Mouse (Mus musculus) forebrain, embryonic 10.5 days (tissue): ENCODE results near the gene 1700001L19Rik. TPM values are rescaled to one million over a fixed set of nuclear protein-coding genes. Genes with fewer than 3 reads are reported as not detected.

Experiments used
- DNase-seq: peaks from one replicate; pipeline ENCODE4 v3.0.0-alpha.2; 2017; ENCODE audit warnings: low spot score; ENCODE audit errors: extremely low spot score
- H3K27ac ChIP-seq: fragments of 300-500 bp; sonication (generic); 2 replicates; pipeline ENCODE4 v1.5.1; 2016; ENCODE audit warnings: mild to moderate bottlenecking
- H3K27me3 ChIP-seq: fragments of 300-500 bp; sonication (generic); 2 replicates; pipeline ENCODE4 v1.6.1; 2016; ENCODE audit warnings: mild to moderate bottlenecking; ENCODE audit not compliant: poor library complexity, severe bottlenecking
- H3K36me3 ChIP-seq: fragments of 300-500 bp; sonication (generic); replicated peaks from 2 replicates; pipeline ENCODE4 v1.6.1; 2016; ENCODE audit warnings: mild to moderate bottlenecking, moderate library complexity
- H3K4me1 ChIP-seq: fragments of 300-500 bp; sonication (generic); 2 replicates; pipeline ENCODE4 v1.6.1; 2016
- H3K4me3 ChIP-seq: fragments of 300-500 bp; sonication (generic); 2 replicates; pipeline ENCODE4 v1.5.1; 2016; ENCODE audit warnings: mild to moderate bottlenecking, moderate library complexity
- H3K9me3 ChIP-seq: fragments of 300-500 bp; sonication (generic); 2 replicates; pipeline ENCODE4 v1.6.1; 2016; ENCODE audit warnings: mild to moderate bottlenecking, moderate library complexity
- WGBS: fragments of 180-500 bp; shearing (Covaris S2); methylation state at CpG from one replicate; pipeline ENCODE4 v1.1.7; 2016; 5-methylcytosine and 5-hydroxymethylcytosine counted together
- polyA plus RNA-seq: library from polyadenylated mRNA; unstranded; fragments of >200 nt; fragmentation: Nextera tagmentation; extraction: Ambion mirVana; gene quantifications from 2 replicates; pipeline ENCODE4 v1.2.1, GENCODE M21; 2016

Gene 1700001L19Rik
- polyA plus RNA-seq, 1 experiment from 2014 or later, result 0.83 TPM

DNA sequence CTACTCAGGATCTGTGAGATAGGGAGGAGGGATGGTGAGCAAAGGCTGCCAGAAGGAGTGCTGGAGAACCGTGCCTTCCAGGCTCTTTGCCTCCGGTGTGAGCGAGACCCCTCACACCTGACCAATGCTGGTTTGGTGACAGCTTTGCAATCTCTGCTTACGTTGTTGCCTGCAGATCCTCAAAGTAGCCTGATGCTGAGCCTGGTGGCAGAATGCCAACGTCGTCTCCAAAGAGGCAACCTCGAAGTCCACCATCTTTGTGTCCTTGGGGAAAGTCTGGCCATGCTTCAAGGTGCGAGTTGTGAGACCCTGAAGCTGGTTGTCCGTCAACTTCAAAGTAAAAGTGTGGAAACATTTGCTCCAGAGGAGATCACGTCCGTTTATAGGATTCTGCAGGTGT, 13.3 kb upstream of the 1700001L19Rik start:
- 95% methylated on average over 11 of the region's 11 CpGs for WGBS
- no peak for DNase-seq
- no peaks in the 10 kb centered on the region for H3K9me3 ChIP-seq
- no peak overlapping the region for H3K27ac ChIP-seq
- no peak overlapping the region for H3K4me3 ChIP-seq
- H3K4me1 ChIP-seq, result peaks cover 22% of the 10 kb centered on the region
- H3K27me3 ChIP-seq, result no peaks in the 10 kb centered on the region
- peaks cover 65% of the 10 kb centered on the region for H3K36me3 ChIP-seq

DNA sequence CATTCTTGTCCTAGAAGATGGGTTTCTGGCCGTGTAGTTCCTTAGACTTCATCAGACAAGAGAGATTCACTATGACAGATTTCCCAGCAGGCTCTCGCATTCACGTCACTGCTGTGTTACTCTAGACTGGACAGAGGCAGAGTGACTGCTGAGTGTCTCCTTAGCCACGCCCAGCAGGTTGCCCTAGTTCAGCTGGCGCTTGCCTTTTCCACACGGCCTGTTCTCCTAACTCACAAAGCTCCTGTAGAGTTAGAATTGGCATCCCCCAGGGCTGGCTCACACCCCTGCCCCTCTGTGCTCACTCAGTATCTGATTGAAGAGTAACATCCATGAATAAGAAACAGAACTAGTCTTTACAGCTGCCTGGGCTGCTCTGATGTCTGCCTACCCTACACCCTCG, 11.8 kb upstream of the 1700001L19Rik start:
- peaks cover 70% of the 10 kb centered on the region for H3K36me3 ChIP-seq

DNA sequence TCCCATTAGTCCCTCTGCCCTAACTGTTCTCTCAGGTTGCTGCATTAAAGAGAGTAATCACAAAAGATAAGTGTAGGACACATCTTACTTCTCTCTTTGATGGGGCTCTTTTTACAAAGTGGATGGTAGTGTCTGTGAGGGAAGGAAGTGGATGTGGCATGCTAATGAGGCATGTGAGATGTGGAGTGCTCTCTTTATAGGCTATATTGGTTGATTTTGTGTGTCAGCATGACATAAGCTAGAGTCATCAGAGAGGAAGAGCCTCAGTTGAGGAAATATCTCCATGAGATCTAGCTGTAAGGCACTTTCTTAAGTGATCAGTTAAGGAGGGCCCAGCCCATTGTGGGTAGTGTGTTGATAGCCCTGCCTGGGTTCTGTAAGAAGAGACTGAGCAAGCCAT, 8.9 kb upstream of the 1700001L19Rik start:
- peaks cover 4% of the 10 kb centered on the region; the same call in 1 of the 2 replicates for H3K9me3 ChIP-seq
- H3K4me1 ChIP-seq, result peaks cover 2% of the 10 kb centered on the region
- no peak overlapping the region for H3K27ac ChIP-seq
- no peak overlapping the region for H3K4me3 ChIP-seq
- H3K27me3 ChIP-seq, result no peaks in the 10 kb centered on the region
- H3K36me3 ChIP-seq, result peaks cover 100% of the 10 kb centered on the region
- no peak for DNase-seq

More for the DNA sequence above, 11.8 kb upstream of the 1700001L19Rik start:
- Histone ChIP-seq H3K9me3 (no peaks in the 10 kb centered on the region), H3K4me1 (peaks cover 19% of the 10 kb centered on the region), H3K4me3 (no peak overlapping the region), H3K27me3 (no peaks in the 10 kb centered on the region), H3K27ac (no peak overlapping the region)
- 89% methylated on average over 7 of the region's 7 CpGs for WGBS
- no peak for DNase-seq

DNA sequence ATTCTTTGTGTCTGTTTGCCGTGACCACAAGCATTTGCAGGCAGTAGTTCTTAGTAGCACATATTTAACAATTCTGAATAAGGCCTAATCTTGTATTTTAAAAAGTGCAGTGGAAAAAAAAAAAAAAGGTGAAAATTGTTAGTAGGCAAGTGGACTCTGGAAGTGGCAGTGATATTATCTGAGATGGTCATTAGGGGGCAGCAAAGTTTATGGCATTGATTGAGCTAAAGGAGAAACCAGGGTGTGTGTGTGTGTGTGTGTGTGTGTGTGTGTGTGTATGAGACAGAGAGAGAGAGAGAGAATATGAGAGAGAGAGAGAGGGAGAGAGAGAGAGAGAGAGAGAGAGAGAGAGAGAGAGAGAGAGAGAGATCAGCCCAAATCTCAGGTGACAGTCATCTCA, 3.4 kb upstream of the 1700001L19Rik start:
- 79% methylated on average over 1 of the region's 1 CpGs for WGBS

DNA sequence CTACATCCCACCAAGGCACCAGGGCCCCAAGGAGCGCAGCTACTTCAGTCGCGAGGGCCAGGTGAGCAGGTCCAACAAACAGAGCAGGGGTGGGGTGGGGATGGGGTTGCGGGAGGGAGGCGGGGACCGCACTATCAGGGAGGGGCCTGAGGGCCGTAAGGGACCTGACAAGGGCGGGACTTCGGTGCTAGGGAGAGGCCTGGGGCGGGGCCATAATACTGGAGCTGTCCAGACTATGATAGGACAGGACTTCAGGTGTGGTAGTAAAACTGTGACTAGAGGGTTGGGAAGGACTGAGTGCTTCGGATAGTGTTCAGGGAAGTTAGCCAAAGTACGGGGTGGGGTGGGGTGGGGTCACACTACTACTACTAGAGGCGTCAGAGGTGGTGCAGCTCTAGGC, 446 bp downstream of the 1700001L19Rik start:
- no peak for DNase-seq
- H3K27ac ChIP-seq, result no peak overlapping the region
- peaks cover 2% of the 10 kb centered on the region; the same call in 1 of the 2 replicates for H3K9me3 ChIP-seq
- WGBS, result 17% methylated on average over 13 of the region's 13 CpGs
- H3K4me1 ChIP-seq, result peaks cover 8% of the 10 kb centered on the region
- peaks cover 17% of the 10 kb centered on the region for H3K36me3 ChIP-seq
- H3K4me3 ChIP-seq, result peak overlapping the region; percentile 39
- H3K27me3 ChIP-seq, result 0 out of 2 replicates have a peak, but pooled peaks cover 16% of the 10 kb centered on the region

More for the DNA sequence above, 3.4 kb upstream of the 1700001L19Rik start:
- no peak for DNase-seq
- Histone ChIP-seq H3K4me1 (peaks cover 8% of the 10 kb centered on the region), H3K4me3 (no peak overlapping the region), H3K36me3 (peaks cover 56% of the 10 kb centered on the region), H3K27ac (no peak overlapping the region), H3K9me3 (peaks cover 4% of the 10 kb centered on the region; the same call in 1 of the 2 replicates), H3K27me3 (0 out of 2 replicates have a peak, but pooled peaks cover 16% of the 10 kb centered on the region)

DNA sequence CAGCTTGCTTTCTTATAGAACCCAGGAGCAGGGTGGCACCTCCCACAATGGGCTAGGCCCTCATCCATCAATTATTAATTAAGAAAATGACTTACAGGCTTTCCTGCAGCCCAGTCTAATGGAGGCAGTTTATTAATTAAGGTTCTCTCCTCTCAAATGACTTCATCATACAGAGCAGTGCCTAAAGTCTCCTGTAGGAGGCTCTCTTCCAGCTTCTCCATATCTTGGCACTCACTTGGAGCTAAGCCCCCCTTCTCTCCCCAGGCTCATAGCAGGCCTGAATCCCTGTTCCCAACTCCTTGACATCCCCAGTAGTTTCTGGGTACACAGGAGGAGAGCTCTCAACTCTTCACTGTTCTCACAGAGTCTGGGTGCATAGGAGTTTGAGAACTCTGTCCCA, 1.7 kb downstream of the 1700001L19Rik start:
- peaks cover 8% of the 10 kb centered on the region; the same call in 1 of the 2 replicates for H3K36me3 ChIP-seq
- no peak overlapping the region for H3K4me3 ChIP-seq
- H3K9me3 ChIP-seq, result no peaks in the 10 kb centered on the region
- no peak overlapping the region for H3K27ac ChIP-seq
- DNase-seq, result no peak
- peaks cover 8% of the 10 kb centered on the region for H3K4me1 ChIP-seq
- 0 out of 2 replicates have a peak, but pooled peaks cover 16% of the 10 kb centered on the region for H3K27me3 ChIP-seq

DNA sequence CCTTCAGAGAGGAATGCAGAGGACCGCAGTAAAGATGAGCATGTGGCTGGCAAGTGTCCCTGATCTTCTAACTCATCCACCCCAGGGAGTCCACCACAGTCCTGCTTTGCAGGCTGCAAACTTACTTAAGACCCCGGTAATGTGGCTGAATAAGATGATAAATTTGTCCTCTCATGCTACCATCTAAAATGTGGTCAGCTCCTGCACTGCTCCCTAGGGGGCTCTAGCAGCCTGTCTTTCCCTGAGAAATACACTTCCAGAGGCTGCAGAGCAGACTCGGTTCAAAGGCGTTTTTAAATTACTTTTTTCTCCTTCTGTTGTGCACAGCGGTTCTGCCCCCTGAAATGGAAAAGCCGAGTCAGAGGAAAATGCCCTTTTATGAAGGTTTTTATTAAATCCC, 4.0 kb downstream of the 1700001L19Rik start:
- H3K36me3 ChIP-seq, result no peaks in the 10 kb centered on the region
- H3K27ac ChIP-seq, result no peak overlapping the region
- DNase-seq, result no peak
- 0 out of 2 replicates have a peak, but pooled peaks cover 16% of the 10 kb centered on the region for H3K27me3 ChIP-seq
- H3K9me3 ChIP-seq, result no peaks in the 10 kb centered on the region
- WGBS, result 29% methylated on average over 6 of the region's 6 CpGs
- H3K4me3 ChIP-seq, result no peak overlapping the region
- peaks cover 15% of the 10 kb centered on the region for H3K4me1 ChIP-seq

DNA sequence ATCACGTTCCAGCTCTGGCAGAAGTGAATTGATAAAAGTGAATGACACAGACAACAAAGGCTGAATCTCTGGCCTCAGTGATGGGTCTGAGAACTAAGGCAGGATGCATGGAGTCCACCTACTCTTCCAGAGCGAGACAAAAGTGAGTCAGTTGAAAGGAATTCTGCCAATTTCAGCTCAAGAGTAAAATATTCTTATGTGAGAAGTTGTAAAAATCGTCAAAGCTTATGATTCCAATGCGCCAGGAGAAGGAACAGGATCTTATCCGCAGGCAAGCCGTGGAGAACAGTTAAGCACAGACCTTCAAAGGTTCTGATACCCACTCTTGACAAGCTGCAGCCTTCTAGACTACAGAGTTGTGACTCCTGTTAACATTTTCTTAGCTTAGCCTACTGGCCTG, 5.9 kb downstream of the 1700001L19Rik start:
- 79% methylated on average over 6 of the region's 6 CpGs for WGBS

DNA sequence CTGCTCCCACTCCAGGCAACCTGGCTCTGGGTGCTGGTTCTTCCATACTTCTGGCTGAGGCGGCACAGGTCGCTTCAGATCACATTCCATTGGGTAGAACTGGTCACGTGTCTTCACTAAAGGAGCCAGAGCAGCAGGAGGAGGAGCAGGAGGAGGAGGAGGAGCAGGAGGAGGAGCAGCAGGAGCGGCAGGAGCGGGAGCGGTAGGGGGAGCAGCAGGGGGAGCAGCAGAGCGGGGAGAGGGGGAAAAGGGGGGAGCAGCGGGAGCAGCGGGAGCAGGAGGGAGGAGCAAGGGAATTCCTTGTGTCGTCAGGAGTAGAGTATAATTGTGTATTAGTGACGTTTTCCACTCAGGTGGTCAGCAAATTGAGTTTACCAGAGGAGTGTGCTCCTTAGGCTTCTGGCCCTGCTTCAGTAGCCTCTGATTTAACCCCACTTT, 8.5 kb downstream of the 1700001L19Rik start:
- DNase-seq, result peak; percentile 46
- H3K4me1 ChIP-seq, result peaks cover 14% of the 10 kb centered on the region
- peak overlapping the region; percentile 42 for H3K4me3 ChIP-seq
- H3K27ac ChIP-seq, result peak overlapping the region; percentile 66
- WGBS, result under 1% methylated on average over 11 of the region's 11 CpGs
- H3K36me3 ChIP-seq, result no peaks in the 10 kb centered on the region
- no peaks in the 10 kb centered on the region for H3K9me3 ChIP-seq
- no peaks in the 10 kb centered on the region for H3K27me3 ChIP-seq

More for the DNA sequence above, 5.9 kb downstream of the 1700001L19Rik start:
- Histone ChIP-seq H3K4me1 (peaks cover 13% of the 10 kb centered on the region), H3K4me3 (no peak overlapping the region), H3K36me3 (no peaks in the 10 kb centered on the region), H3K9me3 (no peaks in the 10 kb centered on the region), H3K27me3 (0 out of 2 replicates have a peak, but pooled peaks cover 3% of the 10 kb centered on the region), H3K27ac (no peak overlapping the region)
- no peak for DNase-seq

DNA sequence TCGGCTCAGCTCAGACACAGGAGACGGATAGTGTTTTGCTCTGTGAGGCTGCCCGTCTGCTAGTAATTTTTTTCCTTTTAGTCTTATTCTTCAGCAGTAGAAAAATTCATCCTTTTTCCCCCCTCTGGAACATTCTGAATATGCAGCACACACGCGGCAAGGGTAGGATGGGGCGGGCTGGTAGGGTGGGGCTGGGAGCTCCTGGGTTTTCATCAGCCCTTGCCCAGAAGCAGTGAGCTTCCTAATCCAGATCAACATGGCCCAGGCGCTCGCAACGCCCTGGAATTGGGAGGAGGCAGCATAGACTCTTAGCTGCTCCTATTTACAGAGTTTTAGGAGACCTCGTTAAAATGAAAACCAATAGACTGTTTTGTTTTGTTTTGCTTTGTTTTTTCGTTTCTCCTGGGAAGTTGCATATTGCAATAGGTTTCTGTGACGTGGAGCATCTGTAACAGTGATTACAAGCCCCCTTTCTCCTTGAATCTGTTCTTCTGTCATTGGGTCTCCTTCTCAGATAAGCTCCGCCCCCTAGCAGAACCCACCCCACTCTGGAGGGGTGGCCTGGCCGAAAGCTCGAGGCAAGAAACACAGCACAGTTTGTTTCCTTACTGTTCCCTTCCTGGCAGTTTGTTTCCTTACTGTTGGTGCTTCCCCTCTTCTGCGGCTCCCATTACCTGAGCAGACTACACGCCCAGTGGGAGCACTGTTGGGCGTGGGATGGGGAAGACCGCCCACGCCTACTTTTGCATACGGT, 10.6 kb downstream of the 1700001L19Rik start:
- Histone ChIP-seq H3K27ac (no peak overlapping the region), H3K27me3 (no peaks in the 10 kb centered on the region), H3K4me1 (peaks cover 14% of the 10 kb centered on the region), H3K9me3 (no peaks in the 10 kb centered on the region), H3K4me3 (no peak overlapping the region), H3K36me3 (no peaks in the 10 kb centered on the region)
- DNase-seq, result no peak
- WGBS, result 71% methylated on average over 21 of the region's 21 CpGs

DNA sequence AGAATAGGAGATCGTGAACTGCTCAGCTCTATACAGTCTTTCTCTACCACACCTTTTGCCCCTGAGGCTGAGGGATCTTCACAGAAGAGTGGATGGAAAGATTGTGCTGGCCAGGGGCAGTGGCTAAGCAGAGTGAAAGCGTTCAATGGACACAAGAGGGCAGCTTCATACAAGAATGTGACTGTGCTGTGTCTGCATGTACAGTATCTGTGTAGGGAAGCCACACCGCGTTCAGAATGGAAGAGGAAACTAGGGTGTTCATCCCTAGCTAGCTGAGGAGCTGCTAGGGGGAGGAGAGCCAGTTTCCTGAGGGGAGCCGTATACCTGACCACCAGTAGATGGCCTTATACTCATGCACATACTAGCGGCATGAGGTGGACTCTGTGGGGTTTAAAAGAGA, 25.6 kb downstream of the 1700001L19Rik start:
- Histone ChIP-seq H3K36me3 (no peaks in the 10 kb centered on the region), H3K27me3 (no peaks in the 10 kb centered on the region), H3K4me1 (no peaks in the 10 kb centered on the region), H3K4me3 (no peak overlapping the region), H3K27ac (no peak overlapping the region), H3K9me3 (no peaks in the 10 kb centered on the region)
- WGBS, result 70% methylated on average over 6 of the region's 6 CpGs
- DNase-seq, result no peak

DNA sequence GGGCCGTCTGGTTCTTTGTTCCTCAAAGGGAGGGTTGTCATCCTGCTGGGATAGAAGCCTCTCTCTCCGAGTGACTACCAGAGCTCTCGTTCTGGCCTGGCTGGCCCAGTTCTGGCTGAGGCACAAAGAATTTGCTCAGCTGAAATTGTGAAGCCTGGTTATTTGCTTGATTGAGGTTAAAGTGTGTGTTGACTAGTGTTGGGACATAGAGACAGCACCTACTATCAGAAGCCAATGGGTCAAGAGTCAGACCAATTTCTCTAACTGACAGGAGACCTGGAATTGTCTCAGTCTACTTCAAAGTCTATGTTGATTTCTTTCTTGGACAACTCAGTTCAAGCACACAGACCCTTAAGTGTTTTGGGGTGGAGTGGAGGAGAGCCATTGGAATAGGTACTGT, 29.8 kb downstream of the 1700001L19Rik start:
- Histone ChIP-seq H3K4me3 (no peak overlapping the region), H3K36me3 (no peaks in the 10 kb centered on the region), H3K9me3 (0 out of 2 replicates have a peak, but pooled peaks cover 4% of the 10 kb centered on the region), H3K27me3 (no peaks in the 10 kb centered on the region), H3K4me1 (no peaks in the 10 kb centered on the region), H3K27ac (no peak overlapping the region)
- DNase-seq, result no peak
- WGBS, result 79% methylated on average over 3 of the region's 3 CpGs

DNA sequence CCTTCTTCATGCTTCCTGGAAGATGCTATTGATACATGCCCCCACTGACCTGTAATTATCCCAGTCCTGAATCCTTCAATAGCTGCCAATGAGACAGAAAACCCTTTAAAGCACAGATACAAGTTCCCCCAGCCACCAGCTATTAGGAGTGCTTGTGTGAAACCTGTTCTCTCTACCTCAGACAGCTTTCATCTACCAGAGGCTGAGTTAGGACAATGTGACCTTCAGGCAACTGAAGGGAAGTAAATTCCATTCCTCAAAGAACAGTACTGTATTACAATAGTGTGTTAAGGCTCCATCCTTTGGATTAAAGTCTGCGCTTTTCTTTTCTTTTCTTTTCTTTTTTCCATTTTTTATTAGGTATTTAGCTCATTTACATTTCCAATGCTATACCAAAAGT, 45.6 kb downstream of the 1700001L19Rik start:
- WGBS, result 90% methylated on average over 1 of the region's 1 CpGs
- Histone ChIP-seq H3K27ac (no peak overlapping the region), H3K36me3 (no peaks in the 10 kb centered on the region), H3K27me3 (no peaks in the 10 kb centered on the region), H3K4me3 (no peak overlapping the region), H3K4me1 (no peaks in the 10 kb centered on the region), H3K9me3 (no peaks in the 10 kb centered on the region)
- DNase-seq, result no peak
